Mouse (Mus musculus) liver, embryonic 14.5 days (tissue): ENCODE data around the gene Emc4. TPM values are rescaled to one million over a fixed set of nuclear protein-coding genes. Genes with fewer than 3 reads are reported as not detected.

Source experiments
- ATAC-seq: fragments of 200-750 bp; cut with Nextera tagmentation; 2 replicates; pipeline ENCODE4 v1.8.0; 2017; ENCODE audit warnings: moderate number of reproducible peaks, mild to moderate bottlenecking, moderate library complexity; ENCODE audit not compliant: insufficient read depth
- DNase-seq, 3 experiments: peaks; one replicate each; pipeline ENCODE4 v3.0.0-alpha.2; 2012 to 2013; ENCODE audit warnings: low read depth in 3 of 3, low spot score in 3 of 3
- H3K27ac ChIP-seq: fragments of 300-500 bp; sonication (generic); 2 replicates; pipeline ENCODE4 v1.5.1; 2014; ENCODE audit warnings: moderate library complexity, mild to moderate bottlenecking, control low read depth, inconsistent platforms
- H3K27me3 ChIP-seq: fragments of 300-500 bp; sonication (generic); 2 replicates; pipeline ENCODE4 v1.6.1; 2014; ENCODE audit warnings: mild to moderate bottlenecking, low read length, moderate library complexity; ENCODE audit not compliant: control insufficient read depth, insufficient read depth
- H3K36me3 ChIP-seq: fragments of 300-500 bp; sonication (generic); replicated peaks from 2 replicates; pipeline ENCODE4 v1.6.1; 2014; ENCODE audit warnings: low read depth; ENCODE audit not compliant: control insufficient read depth, insufficient read depth
- H3K4me1 ChIP-seq, 2 experiments: fragments of 200-500 bp in 1 of 2; fragments of 300-500 bp in 1 of 2; sonication (generic) in 1 of 2; replicated peaks; 2 replicates each; pipeline ENCODE4 v1.6.1; 2012 to 2014; ENCODE audit warnings: antibody characterized with exemption in 1 of 2, inconsistent platforms in 1 of 2, low read length in 1 of 2; ENCODE audit not compliant: control insufficient read depth in 2 of 2, insufficient read depth in 2 of 2
- H3K4me2 ChIP-seq: fragments of 300-500 bp; sonication (generic); 2 replicates; pipeline ENCODE4 v1.6.1; 2014; ENCODE audit warnings: low read depth, mild to moderate bottlenecking, control low read depth, moderate library complexity
- H3K4me3 ChIP-seq, 2 experiments: fragments of 200-500 bp in 1 of 2; fragments of 300-500 bp in 1 of 2; sonication (generic) in 1 of 2; 2 replicates each; pipeline ENCODE4 v1.5.1; 2012 to 2014; ENCODE audit warnings: low read depth in 2 of 2, low read length in 2 of 2, mild to moderate bottlenecking in 2 of 2, control low read depth in 1 of 2, inconsistent platforms in 1 of 2, moderate library complexity in 1 of 2; ENCODE audit not compliant: insufficient read depth in 1 of 2
- H3K9ac ChIP-seq: fragments of 300-500 bp; sonication (generic); replicated peaks from 2 replicates; pipeline ENCODE4 v1.6.1; 2014; ENCODE audit warnings: mild to moderate bottlenecking, control low read depth, moderate library complexity
- H3K9me3 ChIP-seq: fragments of 300-500 bp; sonication (generic); 2 replicates; pipeline ENCODE4 v1.6.1; 2016; ENCODE audit warnings: low read length, mixed read lengths; ENCODE audit not compliant: control insufficient read depth
- CTCF ChIP-seq: IDR thresholded peaks from 2 replicates; pipeline ENCODE4 v1.5.1; 2016; ENCODE audit warnings: antibody characterized with exemption, low read depth, control low read depth
- EP300 ChIP-seq: IDR thresholded peaks from 2 replicates; pipeline ENCODE4 v1.6.1; 2016; ENCODE audit warnings: antibody characterized with exemption, low read depth
- WGBS: fragments of 180-500 bp; shearing (Covaris S2); extraction: QIAGEN DNeasy Blood & Tissue Kit; methylation state at CpG from one replicate; pipeline ENCODE4 v1.1.7; 2014; ENCODE audit not compliant: insufficient replicate concordance; 5-methylcytosine and 5-hydroxymethylcytosine counted together
- polyA plus RNA-seq, 2 experiments: library from polyadenylated mRNA; depleted of rRNA in 1 of 2; stranded (reverse) in 1 of 2; unstranded in 1 of 2; fragments of >200 nt; fragmentation: Nextera tagmentation in 1 of 2; extraction: Ambion mirVana in 1 of 2; gene quantifications; 2 replicates each; pipeline versions ENCODE4 v1.2.1 to v1.2.3; 2012 to 2014

Emc4 gene
- polyA plus RNA-seq, 2 experiments = 26.3 to 38.1 TPM

GRCm38 (mm10) chr2:112360012-112360780, 7.6 kb downstream of the Emc4 start:
- Histone ChIP-seq H3K36me3 (peaks cover 22% of the 10 kb centered on the region), H3K27me3 (no peaks in the 10 kb centered on the region), H3K27ac (no peak overlapping the region), H3K4me1 (no peaks in the 10 kb centered on the region), H3K9me3 (no peaks in the 10 kb centered on the region), H3K4me3 (no peak overlapping the region), H3K4me2 (no peak overlapping the region), H3K9ac (no peak overlapping the region)
- ATAC-seq (no peak), DNase-seq (no peak)
- no peak for TF ChIP-seq EP300
- no peak for TF ChIP-seq CTCF
- 86% methylated on average over 12 of the region's 12 CpGs for WGBS

DNA sequence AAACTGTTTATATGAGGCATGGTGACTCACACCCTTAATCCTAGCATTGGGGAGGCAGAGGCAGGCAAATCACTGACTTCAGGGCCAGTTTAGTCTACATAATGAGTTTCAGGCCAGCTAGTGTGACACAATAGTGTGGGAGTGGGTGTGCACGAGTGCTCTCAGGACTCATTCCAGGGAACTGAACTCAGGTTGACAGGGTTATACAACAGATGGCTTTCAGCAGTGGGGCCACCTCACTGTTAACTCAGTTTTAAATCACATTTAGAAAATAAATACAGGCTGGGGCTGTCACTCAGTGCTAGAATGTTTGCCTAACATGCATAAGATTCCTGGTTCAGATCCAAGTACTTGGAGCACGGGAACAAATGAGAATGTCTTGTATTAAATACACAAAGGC, 8.2 kb downstream of the Emc4 start:
- ATAC-seq = no peak
- no peak overlapping the region for H3K27ac ChIP-seq

DNA sequence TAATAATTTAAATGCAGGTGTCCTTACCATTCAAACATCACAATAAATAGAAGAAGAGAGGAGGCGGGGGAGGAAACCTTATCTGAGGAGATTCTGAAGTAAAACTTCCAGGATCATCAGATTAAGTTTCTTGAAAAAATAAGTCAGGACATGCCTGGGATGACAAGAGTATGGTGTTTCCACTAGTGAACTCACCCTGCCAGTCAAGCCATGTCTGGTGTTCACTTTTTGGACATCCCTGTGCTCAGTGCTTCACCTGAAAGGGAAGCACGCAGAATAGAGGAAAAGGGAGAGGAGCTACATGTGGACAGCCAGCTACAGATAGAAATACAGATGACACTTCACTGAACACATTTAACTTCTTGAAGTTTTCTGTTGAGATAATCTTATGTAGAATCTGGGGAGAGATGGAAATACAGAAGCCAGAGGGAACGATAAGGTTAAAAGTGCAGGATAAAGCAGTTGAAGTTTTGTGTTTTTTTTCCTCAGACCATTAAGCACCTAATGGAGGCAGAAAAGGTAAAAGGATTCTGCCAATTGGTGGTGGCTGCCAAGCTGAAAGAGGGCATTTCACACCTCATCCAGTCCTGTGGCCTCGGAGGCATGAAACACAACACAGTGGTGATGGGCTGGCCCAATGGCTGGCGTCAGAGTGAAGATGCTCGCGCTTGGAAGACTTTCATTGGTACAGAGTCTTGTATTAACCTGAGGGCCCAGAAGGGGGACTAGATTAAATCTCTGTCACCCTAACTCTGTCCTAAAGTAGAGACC, 14.0 kb downstream of the Emc4 start:
- no peak overlapping the region for H3K4me3 ChIP-seq
- no peaks in the 10 kb centered on the region for H3K4me1 ChIP-seq
- no peak overlapping the region for H3K4me2 ChIP-seq
- 87% methylated on average over 7 of the region's 7 CpGs for WGBS
- H3K9ac ChIP-seq = no peak overlapping the region
- peaks cover 8% of the 10 kb centered on the region for H3K36me3 ChIP-seq
- ATAC-seq (no peak), DNase-seq (no peak)
- no peaks in the 10 kb centered on the region for H3K9me3 ChIP-seq
- no peak overlapping the region for H3K27ac ChIP-seq
- H3K27me3 ChIP-seq = no peaks in the 10 kb centered on the region
- no peak for TF ChIP-seq EP300
- TF ChIP-seq CTCF = no peak

More for the DNA sequence above, 8.2 kb downstream of the Emc4 start:
- Histone ChIP-seq H3K9ac (no peak overlapping the region), H3K27me3 (no peaks in the 10 kb centered on the region), H3K4me2 (no peak overlapping the region), H3K4me1 (no peaks in the 10 kb centered on the region), H3K9me3 (no peaks in the 10 kb centered on the region), H3K4me3 (no peak overlapping the region), H3K36me3 (peaks cover 22% of the 10 kb centered on the region)
- TF ChIP-seq CTCF (no peak), EP300 (no peak)
- 73% methylated on average over 2 of the region's 2 CpGs for WGBS
- no peak for DNase-seq

GRCm38 (mm10) chr2:112348246-112348645, 19.6 kb downstream of the Emc4 start:
- Histone ChIP-seq H3K9me3 (no peaks in the 10 kb centered on the region), H3K9ac (no peak overlapping the region), H3K27ac (no peak overlapping the region), H3K4me2 (no peak overlapping the region), H3K4me3 (no peak overlapping the region), H3K4me1 (no peaks in the 10 kb centered on the region), H3K27me3 (no peaks in the 10 kb centered on the region), H3K36me3 (no peaks in the 10 kb centered on the region; the same call in none of the 2 replicates)
- no peak for DNase-seq
- no peak for TF ChIP-seq CTCF
- TF ChIP-seq EP300 = no peak
- 73% methylated on average over 3 of the region's 3 CpGs for WGBS
- no peak for ATAC-seq

- WGBS = 69% methylated on average over 3 of the region's 3 CpGs
- TF ChIP-seq EP300 (no peak), CTCF (no peak)
- Histone ChIP-seq H3K9me3 (no peaks in the 10 kb centered on the region), H3K9ac (no peak overlapping the region), H3K27ac (no peak overlapping the region), H3K4me2 (no peak overlapping the region), H3K27me3 (no peaks in the 10 kb centered on the region), H3K4me3 (no peak overlapping the region), H3K4me1 (no peaks in the 10 kb centered on the region), H3K36me3 (peaks cover 2% of the 10 kb centered on the region)
- DNase-seq = no peak
- ATAC-seq = no peak
Measured at GRCm38 (mm10) chr2:112341117-112341516, 26.7 kb downstream of the Emc4 start.
